Mouse (Mus musculus): ENCODE data around the gene Olfr641. TPM values are rescaled to one million over a fixed set of nuclear protein-coding genes. Genes with fewer than 3 reads are reported as not detected.

Gene Olfr641
- polyA plus RNA-seq, 1 experiment from 2014 or later = not detected

DNA sequence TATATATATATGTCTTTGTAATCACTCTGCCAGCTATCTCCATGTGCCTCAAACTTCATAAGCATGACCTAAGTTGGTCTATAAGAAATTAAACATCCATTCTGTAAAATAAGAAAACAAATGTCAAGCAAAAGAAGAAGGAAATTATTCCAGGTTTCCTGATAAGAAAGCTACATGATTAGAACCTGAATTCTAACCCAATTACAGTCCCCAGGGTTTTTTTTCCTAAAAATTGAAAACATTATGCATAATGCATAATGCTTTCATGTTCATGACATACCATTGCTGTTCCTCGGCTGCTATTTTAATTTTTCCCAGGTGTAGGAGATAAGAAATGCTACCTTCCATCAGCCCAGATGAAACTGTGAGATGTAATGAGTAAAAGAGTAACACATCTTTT lies 50.1 kb downstream of the Olfr641 start, which contains the start of gene Olfr645:
Olfr645 (minus strand) TSS at position 101 of the 400 bp plus-strand sequence.
- Histone ChIP-seq H3K4me1 (no peaks in the 10 kb centered on the region), H3K4me3 (no peak within 1 kb of the TSS), H3K9me3 (no peaks in the 10 kb centered on the region), H3K9ac (replicated peaks) (no peak within 1 kb of the TSS), H3K27me3 (no peaks in the 10 kb centered on the region), H3K36me3 (no peaks in the 10 kb centered on the region), H3K4me2 (replicated peaks) (no peak within 1 kb of the TSS), H3K27ac (replicated peaks) (no peak within 1 kb of the TSS)
- WGBS = 81% methylated on average over 1 of the region's 1 CpGs
- no peak for ATAC-seq (replicated peaks)

Other genes starting within 250 kb of the Olfr641 start
- gene Olfr67, start 243.6 kb upstream of the Olfr641 start, polyA plus RNA-seq (2015; fragmentation: Nextera tagmentation; extraction: Ambion mirVana) = not detected in 2 replicates
- 1,298 and 1,407 TPM in 2 replicates for gene Hbb-bt, start 221.4 kb upstream of the Olfr641 start, polyA plus RNA-seq (2015; fragmentation: Nextera tagmentation; extraction: Ambion mirVana)
- gene Hbb-bs, start 207.3 kb upstream of the Olfr641 start, polyA plus RNA-seq (2015; fragmentation: Nextera tagmentation; extraction: Ambion mirVana) = 3,597 and 4,102 TPM in 2 replicates
- not detected in 2 replicates for gene Hbb-bh2, start 194.9 kb upstream of the Olfr641 start, polyA plus RNA-seq (2015; fragmentation: Nextera tagmentation; extraction: Ambion mirVana)
- gene Hbb-bh1, start 192.3 kb upstream of the Olfr641 start, polyA plus RNA-seq (2015; fragmentation: Nextera tagmentation; extraction: Ambion mirVana) = 1.1 and 2.1 TPM in 2 replicates
- 114 and 201 TPM in 2 replicates for gene Hbb-y, start 182.2 kb upstream of the Olfr641 start, polyA plus RNA-seq (2015; fragmentation: Nextera tagmentation; extraction: Ambion mirVana)
- gene Olfr66, start 149.2 kb upstream of the Olfr641 start, polyA plus RNA-seq (2015; fragmentation: Nextera tagmentation; extraction: Ambion mirVana) = not detected in 2 replicates
- gene Olfr64, start 141.0 kb upstream of the Olfr641 start, polyA plus RNA-seq (2015; fragmentation: Nextera tagmentation; extraction: Ambion mirVana) = not detected in 2 replicates
- gene Olfr65, start 132.0 kb upstream of the Olfr641 start, polyA plus RNA-seq (2015; fragmentation: Nextera tagmentation; extraction: Ambion mirVana) = not detected in 2 replicates
- not detected in 2 replicates for gene Olfr631, start 106.6 kb upstream of the Olfr641 start, polyA plus RNA-seq (2015; fragmentation: Nextera tagmentation; extraction: Ambion mirVana)
- not detected in 2 replicates for gene Olfr632, start 101.1 kb upstream of the Olfr641 start, polyA plus RNA-seq (2015; fragmentation: Nextera tagmentation; extraction: Ambion mirVana)
- not detected in 2 replicates for gene Olfr633, start 91.0 kb upstream of the Olfr641 start, polyA plus RNA-seq (2015; fragmentation: Nextera tagmentation; extraction: Ambion mirVana)
- not detected in 2 replicates for gene Olfr635, start 64.3 kb upstream of the Olfr641 start, polyA plus RNA-seq (2015; fragmentation: Nextera tagmentation; extraction: Ambion mirVana)
- gene Olfr638, start 36.7 kb upstream of the Olfr641 start, polyA plus RNA-seq (2015; fragmentation: Nextera tagmentation; extraction: Ambion mirVana) = not detected in 2 replicates
- gene Olfr639, start 18.1 kb upstream of the Olfr641 start, polyA plus RNA-seq (2015; fragmentation: Nextera tagmentation; extraction: Ambion mirVana) = not detected in 2 replicates
- gene Olfr640, start 9.9 kb upstream of the Olfr641 start, polyA plus RNA-seq (2015; fragmentation: Nextera tagmentation; extraction: Ambion mirVana) = not detected in 2 replicates
- gene Olfr642, start 17.2 kb downstream of the Olfr641 start, polyA plus RNA-seq (2015; fragmentation: Nextera tagmentation; extraction: Ambion mirVana) = not detected in 2 replicates
- gene 4930516K23Rik, start 26.0 kb downstream of the Olfr641 start, polyA plus RNA-seq (2015; fragmentation: Nextera tagmentation; extraction: Ambion mirVana) = not detected in 2 replicates
- not detected in 2 replicates for gene Olfr644, start 36.4 kb downstream of the Olfr641 start, polyA plus RNA-seq (2015; fragmentation: Nextera tagmentation; extraction: Ambion mirVana)
- gene Olfr645, start 50.0 kb downstream of the Olfr641 start, polyA plus RNA-seq (2015; fragmentation: Nextera tagmentation; extraction: Ambion mirVana) = not detected in 2 replicates
- not detected in 2 replicates for gene Olfr646, start 69.4 kb downstream of the Olfr641 start, polyA plus RNA-seq (2015; fragmentation: Nextera tagmentation; extraction: Ambion mirVana)
- gene Ubqln5, start 94.4 kb downstream of the Olfr641 start, polyA plus RNA-seq (2015; fragmentation: Nextera tagmentation; extraction: Ambion mirVana) = not detected in 2 replicates
- not detected in 2 replicates for gene Olfr643, start 102.0 kb downstream of the Olfr641 start, polyA plus RNA-seq (2015; fragmentation: Nextera tagmentation; extraction: Ambion mirVana)
- not detected in 2 replicates for gene Ubqln3, start 107.8 kb downstream of the Olfr641 start, polyA plus RNA-seq (2015; fragmentation: Nextera tagmentation; extraction: Ambion mirVana)
- not detected in 2 replicates for gene Ubqlnl, start 115.1 kb downstream of the Olfr641 start, polyA plus RNA-seq (2015; fragmentation: Nextera tagmentation; extraction: Ambion mirVana)
- gene Olfm5, start 129.4 kb downstream of the Olfr641 start, polyA plus RNA-seq (2015; fragmentation: Nextera tagmentation; extraction: Ambion mirVana) = not detected in 2 replicates
- gene Olfr648, start 147.9 kb downstream of the Olfr641 start, polyA plus RNA-seq (2015; fragmentation: Nextera tagmentation; extraction: Ambion mirVana) = 0.33 and 0.47 TPM in 2 replicates
- gene Olfr649, start 160.5 kb downstream of the Olfr641 start, polyA plus RNA-seq (2015; fragmentation: Nextera tagmentation; extraction: Ambion mirVana) = not detected in 2 replicates
- 0.24 and 0.34 TPM in 2 replicates for gene Trim6, start 183.3 kb downstream of the Olfr641 start, polyA plus RNA-seq (2015; fragmentation: Nextera tagmentation; extraction: Ambion mirVana)
- gene Trim34a, start 209.0 kb downstream of the Olfr641 start, polyA plus RNA-seq (2015; fragmentation: Nextera tagmentation; extraction: Ambion mirVana) = 0.46 and 0.62 TPM in 2 replicates

Measured in forebrain, embryonic 15.5 days (tissue).